Mouse (Mus musculus) lung, adult 18-20 months (tissue): Measurements from ENCODE around the gene 3300002I08Rik.
"Not testable (repeated sequence)": the region's sequence is repeated elsewhere in the genome, so short reads cannot be mapped to it uniquely, and the experiment has no call there.

ENCODE experiments used
- DNase-seq, 2 experiments: peaks; one replicate each; pipeline ENCODE4 v3.0.0; 2022; ENCODE audit warnings: mixed read lengths in 2 of 2

3300002I08Rik gene

GRCm38 (mm10) chr2:150362113-150362877 lies at the start of gene 3300002I08Rik:
Gene 3300002I08Rik, minus strand, starts transcription at chr2:150362765.
- peak; percentile 92 to 93 for DNase-seq

- DNase-seq, result not testable (repeated sequence)
These were observed 49.6 kb upstream of the 3300002I08Rik start for GRCm38 (mm10) chr2:150412146-150412545.

GRCm38 (mm10) chr2:150390198-150390597 lies 27.6 kb upstream of the 3300002I08Rik start:
- DNase-seq, result no peak

GRCm38 (mm10) chr2:150385553-150386106 lies 23.1 kb upstream of the 3300002I08Rik start:
- DNase-seq, result not testable (repeated sequence)

GRCm38 (mm10) chr2:150362878-150363229 lies 289 bp upstream of the 3300002I08Rik start:
- DNase-seq, result no peak

- DNase-seq, result not testable (repeated sequence)
These were observed 5.4 kb downstream of the 3300002I08Rik start for GRCm38 (mm10) chr2:150357136-150357535.

- no peak for DNase-seq
These were observed 39.2 kb downstream of the 3300002I08Rik start, which contains the start of gene Gm10130 for GRCm38 (mm10) chr2:150323402-150323801. Gene Gm10130, plus strand, starts transcription at chr2:150323702.

- DNase-seq, result no peak
These were observed 43.6 kb downstream of the 3300002I08Rik start for GRCm38 (mm10) chr2:150318973-150319372.

GRCm38 (mm10) chr2:150316140-150316539 lies 46.4 kb downstream of the 3300002I08Rik start:
- no peak for DNase-seq

GRCm38 (mm10) chr2:150310952-150311884 lies 51.3 kb downstream of the 3300002I08Rik start:
- peak; percentile 94 to 95 for DNase-seq

GRCm38 (mm10) chr2:150307183-150307773 lies 55.3 kb downstream of the 3300002I08Rik start:
- peak; percentile 15 to 20 for DNase-seq

GRCm38 (mm10) chr2:150299096-150299495 lies 63.5 kb downstream of the 3300002I08Rik start:
- no peak for DNase-seq

- DNase-seq, result no peak
These were observed 68.9 kb downstream of the 3300002I08Rik start for GRCm38 (mm10) chr2:150293669-150294068.
